Mouse (Mus musculus) brain, adult 2 months (tissue): ENCODE results near the gene Ascc2.
A peak's percentile ranks its signal among the peaks of the same experiment; 100 is the strongest.
"Not testable (repeated sequence)": the region's sequence is repeated elsewhere in the genome, so short reads cannot be mapped to it uniquely, and the experiment has no call there.

ENCODE experiments used
- DNase-seq: peaks from one replicate; pipeline ENCODE4 v3.0.0; 2011; ENCODE audit warnings: low read depth, low spot score

The Ascc2 gene

DNA sequence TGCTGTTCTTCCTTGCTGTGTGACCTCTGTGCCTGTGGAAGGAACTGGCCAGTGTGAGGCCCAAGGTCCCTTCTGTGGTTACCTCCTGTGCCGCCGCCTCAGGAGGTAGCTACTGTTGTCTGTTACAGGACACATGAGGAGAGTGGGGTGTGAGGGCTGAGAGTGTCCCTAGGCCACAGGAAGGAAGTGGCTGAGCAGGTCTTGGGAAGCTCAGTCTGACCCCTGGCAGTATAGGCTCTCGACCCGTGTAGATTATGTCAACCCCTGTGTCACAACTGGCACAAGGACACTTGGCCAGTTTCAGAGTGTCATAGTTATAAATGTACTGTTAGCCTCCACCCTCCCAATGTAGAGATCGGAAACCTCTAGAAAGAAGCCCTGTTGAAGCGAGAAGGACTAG, 46.0 kb downstream of the Ascc2 start:
- DNase-seq, result no peak

DNA sequence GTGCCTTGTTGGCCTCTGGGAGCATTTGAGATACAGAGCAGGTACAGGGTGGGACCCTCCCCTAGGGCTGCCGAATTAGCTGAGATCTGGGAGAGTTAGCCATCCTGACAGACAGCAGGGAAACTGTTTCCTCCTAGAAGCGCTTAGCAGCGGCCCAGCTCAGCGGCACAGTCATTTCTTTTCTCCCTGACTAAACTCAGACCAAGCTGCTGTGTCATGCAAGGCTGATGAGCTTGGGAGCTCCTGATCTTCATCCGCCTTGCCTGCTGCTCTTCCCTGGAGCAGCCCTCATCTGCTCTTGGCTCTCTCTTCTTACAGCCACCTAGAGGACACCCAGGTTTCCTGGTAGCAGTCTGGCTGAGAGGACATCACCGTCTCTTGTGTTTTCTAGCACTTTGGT, 46.6 kb downstream of the Ascc2 start:
- peak; percentile 58 for DNase-seq

DNA sequence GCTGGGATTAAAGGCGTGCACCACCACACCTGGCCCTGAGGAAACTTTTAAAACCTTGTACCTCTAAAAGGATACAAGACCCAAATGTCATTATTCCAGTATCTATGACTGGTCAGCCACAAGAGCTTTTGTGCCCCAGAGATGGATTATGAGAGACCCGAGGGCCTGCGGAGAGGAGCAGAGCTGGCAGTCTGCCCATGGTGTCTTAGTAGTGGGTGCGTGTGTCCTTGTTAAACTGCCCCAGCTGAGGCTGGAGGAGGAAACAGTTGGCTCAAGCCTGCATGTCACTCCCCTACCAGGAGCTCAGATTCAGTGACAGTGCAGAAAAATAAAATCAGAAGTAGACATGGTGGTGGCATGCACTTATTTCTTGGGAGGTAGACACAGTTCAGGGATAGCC, 47.5 kb downstream of the Ascc2 start:
- no peak for DNase-seq

DNA sequence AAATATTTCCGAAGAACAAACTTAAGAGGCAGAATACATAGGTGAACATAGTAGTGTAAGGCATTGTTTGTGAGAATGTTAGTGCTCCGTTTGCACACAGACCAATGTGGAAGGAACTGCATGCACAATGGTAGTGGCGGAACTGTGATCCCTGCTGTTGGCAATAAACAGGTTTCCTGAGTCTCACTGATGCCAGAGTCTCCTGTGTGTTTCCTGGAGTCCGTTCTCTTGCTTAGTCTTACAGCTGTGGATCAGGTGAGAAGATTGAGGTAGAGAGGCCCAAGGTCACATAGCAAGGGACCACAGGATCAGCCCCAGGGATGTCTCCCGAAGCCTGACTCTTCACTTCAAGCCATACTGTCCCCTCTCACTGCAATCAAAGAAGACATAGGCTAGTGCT, 48.0 kb downstream of the Ascc2 start:
- no peak for DNase-seq

DNA sequence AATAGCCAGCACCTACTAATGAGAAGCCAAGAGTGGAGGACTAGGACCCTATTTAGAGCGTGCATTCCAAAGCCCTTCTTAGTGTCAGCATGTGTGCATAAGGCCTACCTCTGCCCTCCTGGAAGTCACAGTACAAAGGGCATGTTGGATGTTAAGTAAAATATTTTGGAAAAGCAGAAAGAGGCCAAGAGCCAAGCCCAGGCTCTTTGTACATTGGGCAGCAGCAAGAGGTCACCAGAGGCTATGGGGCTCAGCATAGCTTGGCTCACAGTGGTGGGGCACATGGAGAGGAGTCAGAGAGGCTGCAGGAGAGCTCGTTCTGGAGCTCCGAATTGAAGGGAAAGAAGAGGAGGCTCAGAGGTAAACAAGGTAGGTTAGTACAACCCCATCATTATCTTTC, 49.5 kb downstream of the Ascc2 start:
- DNase-seq, result no peak

DNA sequence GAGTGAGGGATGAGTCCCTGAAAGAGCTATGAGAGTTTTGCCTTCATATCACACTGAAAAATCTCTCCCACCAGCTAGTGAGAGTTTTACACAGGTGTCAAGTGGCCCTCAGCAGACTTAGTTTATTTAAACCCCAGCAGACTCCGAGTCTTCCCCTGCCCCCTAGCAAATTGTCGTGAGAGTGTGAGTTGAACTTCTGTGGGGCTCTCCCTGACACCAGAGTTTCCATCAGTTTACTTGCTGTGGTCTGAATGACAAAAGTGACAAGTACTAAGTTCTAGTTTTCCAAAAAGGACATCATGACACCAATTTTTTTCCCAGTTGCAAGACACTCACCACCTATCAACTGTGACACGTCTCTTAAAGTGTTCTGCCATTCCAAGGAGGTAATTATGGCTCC, 50.3 kb downstream of the Ascc2 start:
- DNase-seq, result no peak

DNA sequence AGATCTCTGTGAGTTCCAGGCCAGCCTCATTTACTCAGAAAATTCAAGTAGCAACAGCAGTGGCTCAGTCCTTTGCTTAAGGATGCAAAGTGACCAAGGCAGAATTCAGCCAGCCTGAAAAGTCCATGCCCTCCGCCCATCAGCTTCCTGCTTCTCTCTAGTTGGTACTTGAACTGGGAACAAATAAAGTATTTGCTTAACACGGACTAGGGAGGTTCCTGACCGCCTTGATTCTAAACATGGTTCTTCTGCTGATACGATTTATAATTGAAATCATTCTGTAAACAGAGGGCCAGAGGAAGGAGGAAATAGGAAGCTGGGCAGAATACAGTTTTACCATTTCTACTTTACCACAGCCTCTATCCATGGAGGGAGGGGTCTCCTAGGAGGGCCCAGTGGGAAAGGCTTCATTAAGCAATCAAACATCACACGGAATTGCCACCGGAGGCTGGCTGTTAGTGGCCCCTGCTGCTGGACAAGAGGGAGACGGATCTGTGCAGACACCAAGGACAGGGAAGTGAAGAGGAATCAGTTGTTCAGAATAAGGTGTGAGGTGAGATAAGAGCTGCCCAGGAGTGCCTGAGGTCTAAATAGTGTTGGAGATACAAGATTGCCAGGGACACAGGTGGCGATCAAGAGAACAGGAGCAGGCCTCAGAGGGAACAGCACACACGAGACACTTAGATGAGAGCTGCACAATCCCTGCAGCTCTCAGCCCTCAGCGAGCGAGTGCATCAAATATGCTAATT, 51.3 kb downstream of the Ascc2 start:
- DNase-seq, result no peak

DNA sequence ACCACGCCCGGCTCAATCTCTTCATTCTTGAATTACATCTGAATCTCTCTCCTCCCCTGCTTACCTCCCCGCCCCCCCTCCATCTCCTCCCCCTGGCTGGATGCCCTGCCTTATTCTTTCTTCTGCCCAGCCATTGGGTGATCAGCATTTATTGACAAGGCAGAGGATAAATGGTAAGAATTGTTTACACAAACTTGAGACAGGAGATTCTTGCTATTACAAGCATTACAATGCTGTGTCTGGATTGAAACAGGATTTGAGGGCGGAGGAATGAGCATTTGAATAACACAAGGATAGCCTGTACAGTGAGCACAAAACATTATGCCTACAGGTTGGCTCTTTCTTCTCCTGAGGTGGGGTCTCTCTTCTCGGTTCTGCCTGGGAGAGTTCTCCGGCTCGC, 52.8 kb downstream of the Ascc2 start:
- DNase-seq, result no peak

DNA sequence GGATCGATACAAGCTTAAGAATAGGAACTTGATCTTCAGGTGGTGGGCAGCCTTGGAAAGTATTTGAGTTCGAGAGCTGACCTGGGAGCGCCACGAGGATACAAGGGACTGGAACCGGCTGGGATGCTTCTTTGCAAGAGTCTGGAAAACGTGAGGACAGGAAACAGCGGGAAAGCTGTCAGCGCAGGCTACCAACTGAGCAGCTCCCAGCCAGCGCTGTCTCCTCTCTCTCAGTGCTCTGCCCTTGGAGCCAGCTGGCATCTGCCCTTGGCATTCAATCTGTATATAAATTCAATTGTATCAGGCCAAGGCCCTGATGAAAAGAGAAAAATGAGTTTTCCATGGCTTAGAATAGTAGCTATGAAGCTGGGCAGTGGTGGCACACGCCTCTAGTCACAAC, 53.7 kb downstream of the Ascc2 start:
- peak; percentile 52 for DNase-seq

DNA sequence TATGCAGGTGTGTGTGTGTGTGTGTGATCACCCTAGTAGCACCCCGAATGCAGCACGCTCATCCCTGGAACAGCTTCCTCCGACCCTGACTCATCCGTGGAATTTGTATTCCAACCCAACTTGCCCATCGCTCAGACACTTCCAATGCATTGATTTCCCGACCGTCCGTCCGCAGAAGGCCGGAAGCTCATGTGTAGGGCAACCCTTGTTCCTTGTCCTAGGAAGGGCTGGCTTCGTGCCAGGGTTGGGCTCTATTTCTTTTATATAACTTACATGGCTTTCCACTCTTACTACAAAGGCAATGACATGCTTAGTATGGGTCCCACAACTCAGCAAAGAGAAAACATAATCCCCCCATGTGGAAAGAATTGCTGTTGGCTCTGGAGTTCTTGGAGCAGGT, 54.6 kb downstream of the Ascc2 start:
- no peak for DNase-seq

DNA sequence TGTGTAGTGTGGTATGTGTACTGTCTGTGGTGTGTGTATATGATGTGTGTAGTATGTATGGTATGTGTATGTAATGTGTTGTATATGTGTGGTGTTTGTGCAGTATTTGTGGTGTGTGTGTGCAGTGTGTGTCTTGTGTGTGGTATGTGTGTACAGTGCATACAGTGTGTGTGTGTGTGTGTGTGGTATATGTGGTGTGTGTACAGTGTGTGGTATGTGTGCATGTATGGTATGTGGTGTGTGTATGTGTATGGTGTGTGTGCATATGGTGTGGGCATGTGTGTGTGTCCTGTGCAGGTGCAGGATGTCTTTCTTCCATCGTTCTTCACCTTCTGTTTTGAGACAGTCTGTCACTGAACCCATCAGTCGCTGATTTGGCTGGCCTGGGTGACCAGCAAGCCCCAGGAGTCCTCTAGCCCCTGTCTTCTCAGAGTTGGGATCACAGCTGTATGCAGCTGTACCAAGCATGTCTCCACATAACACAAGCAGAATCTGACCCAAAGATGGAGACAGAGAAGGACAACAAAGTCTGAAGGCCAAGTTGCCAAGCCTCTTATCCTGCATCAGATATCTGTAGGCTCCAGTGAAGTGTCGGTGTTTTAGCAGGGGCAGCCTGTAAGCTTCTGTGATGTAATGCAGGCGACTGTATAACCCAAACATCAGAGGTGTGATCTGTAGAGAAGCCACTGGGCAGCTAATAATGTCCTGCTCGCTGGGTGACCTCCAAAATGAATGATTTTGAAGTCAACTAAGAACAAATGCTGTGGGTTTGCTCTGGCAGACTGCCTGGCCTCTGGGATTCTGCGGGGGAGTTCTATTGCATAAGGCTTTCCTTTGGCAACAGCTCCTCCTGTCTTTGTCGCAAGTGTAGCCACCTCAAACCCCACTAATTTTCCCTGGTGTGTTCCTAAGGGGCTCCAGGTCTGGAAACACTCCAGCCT, 59.8 kb downstream of the Ascc2 start:
- peak; percentile 86 for DNase-seq

DNA sequence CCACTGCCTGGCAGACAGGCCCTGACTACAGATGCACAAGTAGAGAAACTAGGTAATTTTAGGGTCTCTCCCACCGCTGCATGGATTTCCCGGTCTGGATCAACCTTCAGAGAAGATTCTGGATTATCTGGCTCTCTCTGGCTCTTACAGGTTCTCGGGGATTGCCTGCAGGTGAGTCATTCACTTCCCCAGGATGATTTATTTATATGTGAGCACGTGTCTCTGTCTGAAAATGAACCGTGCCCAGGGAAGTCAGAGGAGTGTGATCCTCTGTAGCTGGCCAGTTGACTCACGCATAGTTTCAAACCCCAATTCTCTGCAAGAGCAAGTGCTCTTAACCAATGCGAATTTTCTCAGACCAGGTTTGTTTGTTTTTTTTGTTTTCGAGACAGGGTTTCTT, 63.2 kb downstream of the Ascc2 start:
- DNase-seq, result no peak

DNA sequence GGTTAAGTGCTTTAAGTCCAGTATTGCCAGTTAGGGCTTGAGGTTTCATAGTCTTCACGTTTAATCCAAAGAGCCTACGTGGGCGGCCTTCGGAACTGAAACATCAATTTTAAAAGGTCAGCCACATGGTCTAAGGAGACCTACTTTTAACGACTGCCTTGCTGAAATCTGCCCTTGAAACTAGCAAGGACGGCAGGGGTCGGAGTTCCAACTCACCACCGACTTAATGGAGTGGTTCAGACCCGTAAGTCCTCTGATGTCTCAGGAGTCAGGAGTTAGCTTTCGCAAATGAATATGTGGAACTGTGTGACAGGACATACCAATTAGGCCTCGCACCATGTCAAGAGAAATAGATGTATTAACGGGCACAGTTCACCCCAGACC, 66.1 kb downstream of the Ascc2 start:
- DNase-seq, result no peak

DNA sequence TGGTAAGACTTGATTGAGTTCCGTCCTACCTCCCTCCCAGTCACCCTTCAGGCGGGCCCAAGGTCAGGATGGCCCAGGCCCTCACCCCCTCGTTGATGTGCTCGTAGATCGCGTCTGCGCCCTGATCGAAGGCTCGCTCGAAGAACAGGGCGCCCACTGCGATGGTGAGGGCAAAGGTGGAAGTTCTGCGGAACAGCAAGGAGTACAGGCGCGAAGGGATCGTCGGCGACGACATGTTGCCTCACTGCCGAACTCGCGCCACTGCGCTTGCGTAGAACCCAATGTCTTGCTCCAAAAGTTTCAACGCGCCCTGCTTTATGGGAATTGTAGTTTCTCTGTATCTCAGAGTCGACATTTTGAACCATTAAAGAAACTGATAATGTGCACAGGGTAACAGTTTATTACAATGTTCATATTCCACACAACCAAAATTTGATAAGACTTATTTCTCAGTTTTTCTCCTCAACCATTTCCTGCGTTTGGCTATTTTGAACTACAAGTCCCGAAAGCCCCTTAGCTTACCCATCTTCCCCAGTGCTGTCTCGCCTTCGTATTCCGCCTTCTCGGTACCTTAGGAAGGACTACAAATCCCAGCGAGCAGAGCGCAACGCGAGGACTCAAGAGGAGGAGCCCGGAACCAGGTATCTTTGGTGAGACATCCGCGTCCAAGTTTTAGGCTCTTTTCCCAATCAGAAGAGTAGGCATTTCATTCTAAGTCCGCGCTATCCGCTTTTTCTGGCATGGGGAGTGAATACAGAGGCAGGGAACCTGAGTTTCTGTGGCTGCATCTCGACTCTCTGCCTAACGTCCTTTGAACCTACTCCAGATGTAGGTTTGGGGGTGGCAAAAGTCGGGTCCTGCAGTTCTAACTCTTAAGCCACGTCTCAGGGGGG, 66.8 kb downstream of the Ascc2 start, which contains the start of the genes Uqcr10 and Zmat5:
Gene Uqcr10 (minus strand): TSS at position 271 of the 893 bp plus-strand sequence.
Gene Zmat5 (plus strand): TSS at position 607 of the 893 bp plus-strand sequence.
- peak; percentile 99 for DNase-seq

DNA sequence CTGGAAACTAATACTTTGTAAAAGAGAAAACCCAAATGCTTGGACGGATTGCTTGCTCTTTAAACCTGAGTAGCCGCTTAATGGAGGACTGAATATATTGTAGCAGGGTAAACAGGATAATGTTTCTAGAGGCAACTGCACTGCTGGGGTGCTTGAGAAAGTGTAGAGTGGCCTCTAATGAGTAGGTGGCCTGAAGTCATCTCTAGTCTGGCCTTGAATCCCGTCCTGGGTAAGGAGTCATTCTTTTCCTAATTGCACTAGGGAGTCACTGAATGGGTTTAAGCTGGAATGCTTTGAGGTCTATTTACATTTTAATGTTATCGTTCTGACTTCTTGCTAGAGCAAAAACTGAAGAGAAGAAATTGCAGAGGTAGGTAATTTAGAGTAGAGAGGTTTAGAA, 67.6 kb downstream of the Ascc2 start:
- DNase-seq, result no peak

DNA sequence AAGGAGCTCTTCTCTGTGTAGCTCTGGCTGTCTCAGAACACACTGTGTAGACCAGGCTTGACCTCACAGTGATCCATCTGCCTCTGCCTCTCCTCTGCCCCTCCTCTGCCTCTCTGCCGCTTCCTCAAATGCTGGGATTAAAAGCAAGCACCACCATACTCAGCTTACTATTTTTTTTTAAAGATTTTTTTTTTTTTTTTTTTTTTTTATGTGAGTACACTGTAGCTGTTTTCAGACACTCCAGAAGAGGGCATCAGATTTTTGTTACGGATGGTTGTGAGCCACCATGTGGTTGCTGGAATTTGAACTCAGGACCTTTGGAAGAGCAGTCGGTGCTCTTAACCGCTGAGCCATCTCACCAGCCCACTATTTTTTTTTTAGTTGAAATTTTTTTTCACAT, 72.6 kb downstream of the Ascc2 start:
- not testable (repeated sequence) for DNase-seq

DNA sequence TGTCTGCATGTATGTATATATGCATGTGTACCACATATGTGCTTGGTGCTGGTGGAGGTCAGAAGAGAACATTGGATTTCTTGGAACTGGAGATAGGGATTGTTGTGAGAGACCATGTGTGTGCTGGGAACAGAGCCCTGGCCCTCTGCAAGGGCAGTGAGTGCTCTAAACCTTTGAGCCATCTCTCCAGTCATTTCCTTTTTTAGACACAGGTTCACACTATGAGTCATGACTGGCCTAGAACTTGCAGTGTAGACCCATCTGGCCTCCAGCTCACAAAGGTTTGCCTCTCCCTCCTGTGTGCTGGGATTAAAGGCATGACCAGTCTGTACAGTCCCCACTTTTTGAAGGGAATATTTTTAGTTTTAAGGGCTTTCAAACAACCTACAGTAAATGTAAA, 75.3 kb downstream of the Ascc2 start:
- DNase-seq, result no peak

DNA sequence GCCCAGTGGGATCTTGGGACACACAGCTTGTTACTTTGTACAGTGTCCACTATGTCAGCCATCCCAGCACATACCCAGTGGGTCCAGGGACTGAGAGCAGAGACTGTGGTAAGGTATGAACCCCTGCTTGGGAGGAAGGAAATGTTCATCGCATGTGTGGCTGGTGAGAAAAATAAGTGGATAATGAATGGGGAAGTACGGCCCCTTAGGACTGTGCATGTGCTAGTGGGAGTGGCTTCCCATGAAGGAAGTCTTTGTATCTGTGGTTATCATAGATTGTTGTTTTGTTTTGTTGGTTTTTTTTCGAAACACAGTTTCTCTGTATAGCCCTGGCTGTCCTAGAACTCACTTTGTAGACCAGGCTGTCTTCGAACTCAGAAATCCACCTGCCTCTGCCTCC, 77.2 kb downstream of the Ascc2 start:
- DNase-seq, result no peak

DNA sequence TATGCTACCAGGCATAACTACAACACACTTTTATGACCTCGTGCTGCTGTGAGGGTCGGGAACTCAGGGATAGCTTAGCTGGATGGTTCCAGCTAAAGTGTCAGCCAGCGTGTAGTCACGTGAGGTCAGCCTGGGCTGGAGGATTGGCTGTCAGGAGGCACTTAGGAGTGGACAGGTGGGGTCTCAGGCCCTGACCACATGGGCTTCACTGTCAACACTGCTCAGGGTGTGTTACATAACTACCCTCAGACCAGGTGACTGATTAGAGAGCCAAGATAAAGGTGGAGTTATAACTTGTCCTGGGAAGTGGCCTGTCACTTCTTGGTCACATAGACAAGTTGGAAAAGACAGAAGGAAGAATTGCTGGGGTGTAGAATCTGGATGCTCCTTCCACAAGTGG, 78.0 kb downstream of the Ascc2 start:
- no peak for DNase-seq

DNA sequence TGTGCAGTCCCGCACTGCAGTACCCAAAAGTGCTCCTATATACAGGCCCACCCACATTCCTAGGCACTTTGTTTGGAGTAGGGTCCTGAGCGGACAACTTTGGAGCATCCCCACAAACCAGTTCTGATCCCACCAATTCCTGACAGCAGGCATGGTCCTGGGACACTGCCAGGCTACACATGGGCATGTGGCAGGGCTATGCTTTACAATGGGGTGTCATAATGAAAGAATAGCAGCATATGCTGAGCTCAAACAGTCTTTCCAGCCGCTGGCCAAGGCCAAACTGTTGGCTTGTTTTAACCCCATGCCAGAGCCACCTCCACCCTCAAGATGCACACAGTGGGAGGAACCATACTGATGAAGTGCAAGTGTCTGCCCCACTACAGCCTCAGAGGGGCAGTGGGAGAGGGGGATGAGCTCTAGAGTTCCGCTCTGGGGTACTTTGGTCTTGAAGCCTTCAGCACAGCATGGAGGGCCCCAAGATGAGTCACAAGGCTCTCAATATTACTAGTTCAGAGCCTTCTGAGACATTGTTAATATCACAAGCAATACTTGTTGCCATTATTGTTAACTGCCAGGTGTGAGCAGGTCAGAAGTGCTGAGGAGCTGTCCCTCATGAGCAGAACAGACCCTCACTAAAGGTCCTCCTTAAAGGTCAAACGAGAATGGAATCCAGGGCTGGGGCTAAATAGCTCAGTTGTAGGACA, 79.1 kb downstream of the Ascc2 start:
- no peak for DNase-seq

DNA sequence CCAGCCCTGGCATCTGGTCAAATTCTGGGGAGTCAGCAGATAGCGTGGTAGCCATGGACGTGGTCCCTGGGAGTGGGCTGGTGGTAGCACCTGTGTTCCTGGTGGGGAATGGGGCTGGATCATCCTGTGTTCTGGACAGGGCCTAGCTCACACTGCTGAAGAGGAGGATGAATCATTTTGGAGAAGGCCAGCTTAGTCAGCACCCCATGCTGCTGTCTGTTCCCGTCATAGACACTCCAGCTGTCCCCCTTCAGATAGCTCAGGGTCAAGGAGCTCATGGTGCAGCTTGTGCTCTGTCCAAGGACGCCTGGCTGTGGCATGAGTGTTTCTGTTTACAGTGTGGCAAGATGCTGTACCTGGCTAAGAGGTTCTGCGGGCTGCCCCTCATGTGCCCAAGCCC, 81.0 kb downstream of the Ascc2 start:
- DNase-seq, result peak; percentile 70
